Mouse (Mus musculus): ENCODE measurements at regions not wholly inside any gene's neighbourhood (a gene's known extent, or its start where the extent isn't known, plus 50 kb on each side); places are given as distances from the start of the nearest gene placed in this dataset.
"Not testable (repeated sequence)": the region's sequence is repeated elsewhere in the genome, so short reads cannot be mapped to it uniquely, and the experiment has no call there.

DNA sequence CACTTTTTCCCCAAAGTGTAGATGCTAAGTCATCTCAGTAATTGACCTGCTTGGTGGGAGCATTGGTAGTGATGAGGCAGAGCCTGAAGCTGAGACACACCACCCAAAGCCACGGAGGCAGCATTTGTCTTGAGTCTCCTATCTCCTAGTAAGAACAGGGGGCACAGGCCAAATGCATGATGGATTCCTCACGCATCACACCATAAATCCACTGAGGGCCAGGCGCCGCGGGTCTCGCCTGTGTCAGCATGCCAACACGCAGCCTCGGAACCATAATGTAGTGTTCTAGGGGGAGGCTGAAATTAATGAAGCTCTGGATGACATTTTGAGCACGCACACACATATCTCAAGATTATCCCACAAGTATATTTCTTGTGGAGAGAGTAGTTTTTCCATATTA, 521.5 kb downstream of the Bnc2 start:
- no peaks in the 10 kb centered on the region for H3K4me1 ChIP-seq (replicated peaks; ENCODE audit: control insufficient read depth, insufficient read depth, low read length)
- no peak overlapping the region for H3K27ac ChIP-seq (ENCODE audit: control insufficient read depth, insufficient read depth, low read length)
- H3K4me3 ChIP-seq (ENCODE audit: control insufficient read depth, insufficient read depth, low read length) = no peak overlapping the region
- TF ChIP-seq POLR2A (IDR thresholded peaks at IDR 0.05; ENCODE audit: control insufficient read depth, extremely low read depth, insufficient read depth, low read length, poor library complexity) (no peak), CTCF (IDR thresholded peaks at IDR 0.05; ENCODE audit: borderline replicate concordance, control insufficient read depth, extremely low read depth, insufficient read depth, low read length, poor library complexity) (no peak)
- 97% methylated on average over 9 of the region's 9 CpGs for WGBS
- H3K36me3 ChIP-seq (ENCODE audit: control insufficient read depth, insufficient read depth, low read length) = no peaks in the 10 kb centered on the region
- no peaks in the 10 kb centered on the region for H3K27me3 ChIP-seq (ENCODE audit: control insufficient read depth, insufficient read depth, low read length)
- DNase-seq = no peak

DNA sequence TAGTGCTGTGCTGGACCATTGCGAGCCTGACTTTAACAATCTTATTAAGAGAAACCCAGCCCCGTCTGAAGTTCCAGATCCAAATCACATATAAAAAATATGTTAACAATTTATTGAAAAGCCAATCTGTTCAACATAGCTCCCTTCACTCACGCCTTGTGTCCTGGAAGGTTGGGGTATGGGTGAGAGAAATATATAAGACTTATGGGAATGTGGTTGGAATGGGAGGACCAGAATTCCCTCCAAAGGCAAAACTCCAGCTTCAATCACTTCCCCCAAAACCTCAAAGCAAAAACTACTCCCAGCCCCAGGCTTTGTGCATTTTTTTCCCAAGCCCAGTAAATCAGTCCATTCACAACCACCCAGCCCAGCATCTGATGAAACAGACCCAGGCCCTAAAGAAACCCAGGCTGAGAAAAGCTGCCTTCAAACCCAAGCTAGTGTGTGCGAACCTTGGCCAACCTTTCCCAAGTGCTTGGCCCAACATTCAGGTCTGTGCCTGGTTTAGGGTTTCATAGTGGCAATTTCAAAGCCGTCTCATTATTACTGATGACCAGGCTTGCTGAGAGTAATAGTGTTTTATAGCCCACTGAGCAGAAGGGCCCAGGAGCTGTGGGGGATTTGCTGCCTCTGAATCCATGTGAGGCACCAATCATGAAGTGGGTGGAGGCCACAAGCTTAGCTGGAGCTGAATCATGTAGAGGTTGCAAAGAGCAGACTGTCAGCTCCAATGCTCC, 517.0 kb downstream of the Bnc2 start:
- no peak for TF ChIP-seq CTCF (IDR thresholded peaks at IDR 0.05; ENCODE audit: borderline replicate concordance, control insufficient read depth, extremely low read depth, insufficient read depth, low read length, poor library complexity)
- no peak for TF ChIP-seq POLR2A (IDR thresholded peaks at IDR 0.05; ENCODE audit: control insufficient read depth, extremely low read depth, insufficient read depth, low read length, poor library complexity)
- WGBS = 91% methylated on average over 5 of the region's 5 CpGs
- DNase-seq = no peak
- no peaks in the 10 kb centered on the region for H3K27me3 ChIP-seq (ENCODE audit: control insufficient read depth, insufficient read depth, low read length)
- H3K36me3 ChIP-seq (ENCODE audit: control insufficient read depth, insufficient read depth, low read length) = no peaks in the 10 kb centered on the region
- H3K4me1 ChIP-seq (replicated peaks; ENCODE audit: control insufficient read depth, insufficient read depth, low read length) = no peaks in the 10 kb centered on the region
- H3K27ac ChIP-seq (ENCODE audit: control insufficient read depth, insufficient read depth, low read length) = no peak overlapping the region
- H3K4me3 ChIP-seq (ENCODE audit: control insufficient read depth, insufficient read depth, low read length) = no peak overlapping the region

DNA sequence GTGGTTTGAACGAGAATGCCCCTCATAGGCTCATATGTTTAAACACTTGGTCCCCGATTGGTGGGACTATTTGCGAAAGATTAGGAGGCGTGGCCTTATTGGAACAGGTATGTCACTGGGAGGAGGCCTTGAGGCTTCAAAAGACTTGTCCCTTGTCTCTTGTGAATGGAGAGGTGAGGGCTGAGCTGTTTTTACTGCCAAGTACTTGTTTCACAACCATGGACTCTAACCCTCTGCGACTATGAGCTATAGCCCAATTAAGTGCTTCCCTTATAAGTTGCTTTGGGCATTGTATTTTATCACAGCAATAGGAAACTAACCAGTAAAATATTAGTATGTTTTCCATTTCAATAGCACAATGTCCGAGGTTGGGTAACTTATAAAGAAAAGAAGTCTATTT, 511.7 kb downstream of the Bnc2 start:
- no peak for DNase-seq
- Histone ChIP-seq H3K27ac (ENCODE audit: control insufficient read depth, insufficient read depth, low read length) (no peak overlapping the region), H3K4me1 (replicated peaks; ENCODE audit: control insufficient read depth, insufficient read depth, low read length) (no peaks in the 10 kb centered on the region), H3K4me3 (ENCODE audit: control insufficient read depth, insufficient read depth, low read length) (no peak overlapping the region), H3K27me3 (ENCODE audit: control insufficient read depth, insufficient read depth, low read length) (no peaks in the 10 kb centered on the region), H3K36me3 (ENCODE audit: control insufficient read depth, insufficient read depth, low read length) (no peaks in the 10 kb centered on the region)
- TF ChIP-seq CTCF (IDR thresholded peaks at IDR 0.05; ENCODE audit: borderline replicate concordance, control insufficient read depth, extremely low read depth, insufficient read depth, low read length, poor library complexity) = no peak
- TF ChIP-seq POLR2A (IDR thresholded peaks at IDR 0.05; ENCODE audit: control insufficient read depth, extremely low read depth, insufficient read depth, low read length, poor library complexity) = no peak
- 92% methylated on average over 6 of the region's 6 CpGs for whole genome bisulfite sequencing

DNA sequence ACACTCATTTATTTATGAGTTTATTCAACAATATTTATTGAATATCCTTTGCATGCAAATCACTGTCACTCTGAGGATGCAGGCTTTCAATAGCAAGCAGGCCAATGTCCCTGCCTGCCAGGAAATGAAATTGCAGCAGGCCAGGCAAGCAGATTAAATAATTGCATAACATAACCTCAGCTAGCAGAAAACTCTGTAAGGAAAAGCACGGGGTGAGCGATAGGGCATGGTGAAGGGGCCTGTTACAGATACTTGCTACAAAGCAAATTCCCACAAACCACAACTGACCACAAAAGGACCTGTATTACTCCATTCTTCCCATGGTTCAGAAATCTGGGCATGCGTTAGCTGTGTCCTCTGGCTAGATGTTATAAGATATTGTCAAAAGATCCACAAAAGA, 509.8 kb downstream of the Bnc2 start:
- no peak overlapping the region for H3K4me3 ChIP-seq (ENCODE audit: control insufficient read depth, insufficient read depth, low read length)
- H3K27ac ChIP-seq (ENCODE audit: control insufficient read depth, insufficient read depth, low read length) = no peak overlapping the region
- no peaks in the 10 kb centered on the region for H3K27me3 ChIP-seq (ENCODE audit: control insufficient read depth, insufficient read depth, low read length)
- H3K4me1 ChIP-seq (replicated peaks; ENCODE audit: control insufficient read depth, insufficient read depth, low read length) = no peaks in the 10 kb centered on the region
- DNase-seq = no peak
- no peak for TF ChIP-seq CTCF (IDR thresholded peaks at IDR 0.05; ENCODE audit: borderline replicate concordance, control insufficient read depth, extremely low read depth, insufficient read depth, low read length, poor library complexity)
- TF ChIP-seq POLR2A (IDR thresholded peaks at IDR 0.05; ENCODE audit: control insufficient read depth, extremely low read depth, insufficient read depth, low read length, poor library complexity) = no peak
- no peaks in the 10 kb centered on the region for H3K36me3 ChIP-seq (ENCODE audit: control insufficient read depth, insufficient read depth, low read length)
- 77% methylated on average over 3 of the region's 3 CpGs for WGBS

- WGBS = 88% methylated on average over 6 of the region's 6 CpGs
- no peak for TF ChIP-seq POLR2A (IDR thresholded peaks at IDR 0.05; ENCODE audit: control insufficient read depth, extremely low read depth, insufficient read depth, low read length, poor library complexity)
Observed at GRCm38 (mm10) chr4:84172841-84173240, 502.2 kb downstream of the Bnc2 start.

GRCm38 (mm10) chr4:84173441-84173840, 501.6 kb downstream of the Bnc2 start:
- no peak overlapping the region for H3K4me3 ChIP-seq (ENCODE audit: control insufficient read depth, insufficient read depth, low read length)

More at GRCm38 (mm10) chr4:84172841-84173240, 502.2 kb downstream of the Bnc2 start:
- DNase-seq = no peak
- no peaks in the 10 kb centered on the region for H3K36me3 ChIP-seq (ENCODE audit: control insufficient read depth, insufficient read depth, low read length)
- no peaks in the 10 kb centered on the region for H3K4me1 ChIP-seq (replicated peaks; ENCODE audit: control insufficient read depth, insufficient read depth, low read length)
- H3K27me3 ChIP-seq (ENCODE audit: control insufficient read depth, insufficient read depth, low read length) = no peaks in the 10 kb centered on the region
- no peak overlapping the region for H3K4me3 ChIP-seq (ENCODE audit: control insufficient read depth, insufficient read depth, low read length)
- no peak overlapping the region for H3K27ac ChIP-seq (ENCODE audit: control insufficient read depth, insufficient read depth, low read length)

DNA sequence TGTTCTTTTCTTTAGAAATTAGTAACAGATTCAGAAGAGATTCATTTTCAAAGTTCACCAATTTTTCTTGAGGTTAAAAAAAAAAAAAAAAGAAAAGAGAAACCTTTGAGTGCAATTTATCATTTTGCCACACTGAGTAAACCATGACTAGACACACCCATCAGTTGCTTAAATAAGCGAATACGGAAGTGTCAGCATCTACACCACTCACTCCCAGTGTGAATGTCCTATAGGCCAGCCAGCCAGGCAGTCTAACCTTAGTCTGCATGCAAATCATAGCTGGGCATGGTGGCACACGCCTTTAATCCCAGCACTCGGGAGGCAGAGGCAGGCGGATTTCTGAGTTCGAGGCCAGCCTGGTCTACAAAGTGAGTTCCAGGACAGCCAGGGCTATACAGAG, 498.6 kb downstream of the Bnc2 start:
- H3K4me1 ChIP-seq (replicated peaks; ENCODE audit: control insufficient read depth, insufficient read depth, low read length); H3K36me3 ChIP-seq (ENCODE audit: control insufficient read depth, insufficient read depth, low read length); DNase-seq; H3K27me3 ChIP-seq (ENCODE audit: control insufficient read depth, insufficient read depth, low read length); H3K4me3 ChIP-seq (ENCODE audit: control insufficient read depth, insufficient read depth, low read length); H3K27ac ChIP-seq (ENCODE audit: control insufficient read depth, insufficient read depth, low read length): not testable (repeated sequence)
- 94% methylated on average over 6 of the region's 6 CpGs for WGBS

More at GRCm38 (mm10) chr4:84173441-84173840, 501.6 kb downstream of the Bnc2 start:
- no peak overlapping the region for H3K27ac ChIP-seq (ENCODE audit: control insufficient read depth, insufficient read depth, low read length)
- no peaks in the 10 kb centered on the region for H3K27me3 ChIP-seq (ENCODE audit: control insufficient read depth, insufficient read depth, low read length)
- H3K36me3 ChIP-seq (ENCODE audit: control insufficient read depth, insufficient read depth, low read length) = no peaks in the 10 kb centered on the region
- 76% methylated on average over 2 of the region's 2 CpGs for WGBS
- H3K4me1 ChIP-seq (replicated peaks; ENCODE audit: control insufficient read depth, insufficient read depth, low read length) = no peaks in the 10 kb centered on the region
- no peak for TF ChIP-seq POLR2A (IDR thresholded peaks at IDR 0.05; ENCODE audit: control insufficient read depth, extremely low read depth, insufficient read depth, low read length, poor library complexity)
- TF ChIP-seq CTCF (IDR thresholded peaks at IDR 0.05; ENCODE audit: borderline replicate concordance, control insufficient read depth, extremely low read depth, insufficient read depth, low read length, poor library complexity) = no peak
- no peak for DNase-seq

All from thymus, adult 2 months (tissue).